Comparison of ENCODE assay signal across 9 mouse cellular contexts in the genomic region with DNA sequence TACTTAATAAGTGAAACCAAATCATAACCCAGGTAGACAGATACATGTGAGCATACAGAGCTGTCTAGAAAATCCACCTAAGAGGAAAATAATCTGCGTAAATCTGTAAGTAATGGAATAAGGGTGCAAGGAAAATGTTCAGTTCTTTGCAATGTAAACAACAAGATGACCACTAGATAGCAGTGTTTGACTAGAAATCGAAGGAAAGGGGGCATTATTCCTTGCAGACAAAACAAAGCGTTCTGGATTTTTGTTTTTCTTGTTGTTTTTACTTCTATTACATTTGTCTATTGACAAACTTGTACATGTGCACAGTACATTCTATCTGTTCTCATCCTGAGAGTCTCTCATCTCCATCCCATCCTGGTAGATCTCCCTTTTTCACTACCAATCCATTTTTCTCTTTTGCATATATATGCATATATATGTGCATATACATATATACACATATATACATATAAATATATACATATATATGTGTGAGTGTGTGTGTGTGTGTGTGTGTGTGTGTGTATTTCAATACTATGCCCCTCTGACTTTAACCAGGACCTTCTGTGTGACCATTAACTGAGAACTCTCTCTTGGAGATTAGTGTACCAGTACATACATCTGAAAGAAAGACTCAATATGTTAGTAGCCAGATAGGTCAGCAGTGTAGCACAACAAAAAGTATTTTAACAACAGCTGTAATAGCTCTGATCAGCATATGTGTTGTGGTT.
DNase-seq lines count a peak whose midpoint lies in the region; ATAC-seq lines count a peak whose summit lies in the region.
"Had no signal": no experiment of that assay in that cellular context is flagged by ENCODE, and none has a peak within 500 bp of the region (broad histone marks: within the 10 kb centered on the region; RNA-seq: fewer than 3 reads in every experiment).

No protein-coding gene starts in this region.

- H3K4me3 ChIP-seq in forebrain, embryonic 13.5 days: no peak overlapping the region
- H3K4me3 ChIP-seq in forebrain, embryonic 12.5 days (replicated peaks): no peak overlapping the region
- H3K4me3 ChIP-seq in neural tube, embryonic 12.5 days: no peak overlapping the region

- H3K36me3 ChIP-seq in forebrain, embryonic 13.5 days (ENCODE audit: poor library complexity, severe bottlenecking): no peaks in the 10 kb centered on the region
- no peaks in the 10 kb centered on the region for H3K36me3 ChIP-seq in forebrain, embryonic 12.5 days (replicated peaks)
- H3K36me3 ChIP-seq in neural tube, embryonic 12.5 days: no peaks in the 10 kb centered on the region

- H3K27me3 ChIP-seq in forebrain, embryonic 13.5 days: no peaks in the 10 kb centered on the region
- H3K27me3 ChIP-seq in forebrain, embryonic 12.5 days: no peaks in the 10 kb centered on the region
- H3K27me3 ChIP-seq in neural tube, embryonic 12.5 days (replicated peaks): no peaks in the 10 kb centered on the region

- H3K9me3 ChIP-seq in forebrain, embryonic 13.5 days (replicated peaks): no peaks in the 10 kb centered on the region
- no peaks in the 10 kb centered on the region for H3K9me3 ChIP-seq in forebrain, embryonic 12.5 days
- no peaks in the 10 kb centered on the region for H3K9me3 ChIP-seq in neural tube, embryonic 12.5 days

- ATAC-seq in forebrain, embryonic 13.5 days: peak; percentile 57
- no peak; the same call in 1 of the 2 replicates for ATAC-seq in forebrain, embryonic 12.5 days (ENCODE audit: low FRiP score)
- ATAC-seq in neural tube, embryonic 12.5 days (ENCODE audit: low FRiP score, low read depth): peak; percentile 49; the same call in 1 of the 2 replicates

- no peaks in the 10 kb centered on the region for H3K4me1 ChIP-seq in forebrain, embryonic 13.5 days
- no peaks in the 10 kb centered on the region for H3K4me1 ChIP-seq in forebrain, embryonic 12.5 days
- no peaks in the 10 kb centered on the region for H3K4me1 ChIP-seq in neural tube, embryonic 12.5 days

- no peak overlapping the region for H3K27ac ChIP-seq in forebrain, embryonic 13.5 days
- H3K27ac ChIP-seq in forebrain, embryonic 12.5 days: no peak overlapping the region
- no peak overlapping the region for H3K27ac ChIP-seq in neural tube, embryonic 12.5 days
- H3K27ac ChIP-seq: liver, embryonic 14.5 days had no signal

- no peak for DNase-seq in neural tube, embryonic 10.5 days (ENCODE audit: extremely low spot score, low spot score)
- DNase-seq in induced T-regulatory cell, adult 2 months (ENCODE audit: low read depth): peak; percentile 5
- no peak for DNase-seq in natural killer cell, adult 2 months (ENCODE audit: low spot score in 2 of 2)
- DNase-seq in thymus, postnatal 36 days: no peak
- DNase-seq in lung, postnatal 4 days: no peak

- no peak overlapping the region for H3K4me2 ChIP-seq in forebrain, embryonic 13.5 days
- H3K4me2 ChIP-seq in forebrain, embryonic 12.5 days: no peak overlapping the region
- no peak overlapping the region for H3K4me2 ChIP-seq in neural tube, embryonic 12.5 days (replicated peaks)

- 42% methylated on average over 3 of the region's 3 CpGs for WGBS in forebrain, embryonic 13.5 days
- 49% methylated on average over 3 of the region's 3 CpGs for WGBS in forebrain, embryonic 12.5 days
- WGBS in neural tube, embryonic 12.5 days: 49% methylated on average over 3 of the region's 3 CpGs

- no peak overlapping the region for H3K9ac ChIP-seq in forebrain, embryonic 13.5 days
- no peak overlapping the region for H3K9ac ChIP-seq in forebrain, embryonic 12.5 days
- H3K9ac ChIP-seq in neural tube, embryonic 12.5 days: no peak overlapping the region
- H3K9ac ChIP-seq: liver, embryonic 14.5 days had no signal
